Mouse (Mus musculus) heart, embryonic 16.5 days (tissue): ENCODE data around the gene Cmc1. TPM values are rescaled to one million over a fixed set of nuclear protein-coding genes. Genes with fewer than 3 reads are reported as not detected.
A peak's percentile ranks its signal among the peaks of the same experiment; 100 is the strongest.

Experiments used
- ATAC-seq: fragments of 200-750 bp; cut with Nextera tagmentation; replicated peaks from 2 replicates; pipeline ENCODE4 v1.8.0; 2017; ENCODE audit warnings: moderate number of reproducible peaks; ENCODE audit not compliant: insufficient read depth, low FRiP score; ENCODE audit errors: extremely low read depth
- H3K27ac ChIP-seq: fragments of 300-500 bp; sonication (generic); 2 replicates; pipeline ENCODE4 v1.5.1; 2014; ENCODE audit warnings: mild to moderate bottlenecking, low read length, control low read depth, moderate library complexity
- H3K27me3 ChIP-seq: fragments of 300-500 bp; sonication (generic); 2 replicates; pipeline ENCODE4 v1.6.1; 2014; ENCODE audit warnings: low read length, mixed read lengths; ENCODE audit not compliant: control insufficient read depth, insufficient read depth
- H3K36me3 ChIP-seq: fragments of 300-500 bp; sonication (generic); 2 replicates; pipeline ENCODE4 v1.6.1; 2014; ENCODE audit not compliant: control insufficient read depth, insufficient read depth
- H3K4me1 ChIP-seq: fragments of 300-500 bp; sonication (generic); 2 replicates; pipeline ENCODE4 v1.6.1; 2014; ENCODE audit warnings: low read length, mixed read lengths; ENCODE audit not compliant: control insufficient read depth, insufficient read depth
- H3K4me2 ChIP-seq: fragments of 300-500 bp; sonication (generic); 2 replicates; pipeline ENCODE4 v1.6.1; 2014; ENCODE audit warnings: low read depth, mild to moderate bottlenecking, control low read depth, low read length
- H3K4me3 ChIP-seq: fragments of 300-500 bp; sonication (generic); 2 replicates; pipeline ENCODE4 v1.5.1; 2014; ENCODE audit warnings: mild to moderate bottlenecking, control low read depth, low read length
- H3K9ac ChIP-seq: fragments of 300-500 bp; sonication (generic); 2 replicates; pipeline ENCODE4 v1.6.1; 2014; ENCODE audit warnings: low read length, control low read depth
- H3K9me3 ChIP-seq: fragments of 300-500 bp; sonication (generic); replicated peaks from 2 replicates; pipeline ENCODE4 v1.6.1; 2016; ENCODE audit warnings: low read length; ENCODE audit not compliant: control insufficient read depth
- WGBS: fragments of 180-500 bp; shearing (Covaris S2); extraction: QIAGEN DNeasy Blood & Tissue Kit; methylation state at CpG from one replicate; pipeline ENCODE4 v1.1.7; 2014; 5-methylcytosine and 5-hydroxymethylcytosine counted together
- polyA plus RNA-seq: library from polyadenylated mRNA; unstranded; fragments of >200 nt; fragmentation: Nextera tagmentation; extraction: Ambion mirVana; gene quantifications from 2 replicates; pipeline ENCODE4 v1.2.1, GENCODE M21; 2015

Gene Cmc1
- polyA plus RNA-seq, 1 experiment from 2014 or later, result 39.0 TPM

DNA sequence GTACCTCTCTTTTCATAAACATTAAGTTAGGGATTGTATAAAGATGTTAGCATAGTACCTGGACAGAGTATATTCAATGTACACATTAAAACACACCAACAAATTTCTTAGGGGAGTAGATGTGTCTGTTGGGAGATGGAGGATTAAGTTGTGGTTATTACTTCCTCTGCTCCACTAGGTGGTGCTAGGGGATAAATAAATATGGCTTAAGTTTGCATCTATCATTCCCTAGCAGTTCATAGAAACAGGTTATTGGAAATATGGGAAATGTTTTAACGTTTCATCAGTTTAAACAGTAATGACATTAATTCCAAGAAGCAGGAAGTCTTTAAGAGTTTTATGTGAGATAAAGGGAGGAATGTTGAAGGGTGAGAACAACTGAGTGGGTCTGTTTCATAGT, 96.7 kb downstream of the Cmc1 start:
- H3K4me2 ChIP-seq, result no peak overlapping the region
- no peaks in the 10 kb centered on the region for H3K27me3 ChIP-seq
- 42% methylated on average over 1 of the region's 1 CpGs for WGBS
- H3K4me3 ChIP-seq, result no peak overlapping the region
- no peaks in the 10 kb centered on the region for H3K4me1 ChIP-seq
- H3K36me3 ChIP-seq, result peaks cover 33% of the 10 kb centered on the region
- no peak overlapping the region for H3K9ac ChIP-seq
- no peak for ATAC-seq
- H3K27ac ChIP-seq, result no peak overlapping the region
- H3K9me3 ChIP-seq, result peaks cover 2% of the 10 kb centered on the region; the same call in 1 of the 2 replicates

DNA sequence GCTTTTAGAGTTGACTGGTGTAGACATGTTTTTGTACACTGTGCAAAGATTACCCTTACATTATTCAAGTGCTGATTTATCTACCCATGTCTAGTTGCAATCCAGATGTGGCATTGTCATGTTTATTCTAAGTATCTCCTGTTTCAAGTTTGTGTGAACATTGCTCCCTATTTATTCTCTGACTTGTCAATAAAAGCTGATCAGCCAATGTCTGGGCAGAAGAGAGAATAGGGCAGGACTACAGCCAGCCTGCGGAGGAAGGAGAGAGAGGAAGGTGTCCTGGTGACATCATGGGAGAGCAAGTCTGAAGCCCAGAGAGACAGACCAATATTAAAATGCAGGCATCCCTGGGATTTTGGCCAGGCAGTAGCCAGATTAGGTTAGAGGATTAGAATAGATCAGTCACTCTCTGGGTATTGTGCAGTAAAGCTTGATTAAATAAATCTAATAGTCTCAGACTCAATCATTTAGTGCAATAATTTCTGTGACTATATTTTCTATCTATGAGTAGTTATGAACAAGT, 104.9 kb downstream of the Cmc1 start:
- no peak for ATAC-seq
- no peaks in the 10 kb centered on the region for H3K27me3 ChIP-seq
- no peak overlapping the region for H3K4me3 ChIP-seq
- no peak overlapping the region for H3K9ac ChIP-seq
- H3K36me3 ChIP-seq, result peaks cover 9% of the 10 kb centered on the region; the same call in 1 of the 2 replicates
- WGBS, result 48% methylated on average over 1 of the region's 1 CpGs
- peaks cover 21% of the 10 kb centered on the region for H3K4me1 ChIP-seq
- no peaks in the 10 kb centered on the region for H3K9me3 ChIP-seq
- no peak overlapping the region for H3K4me2 ChIP-seq
- H3K27ac ChIP-seq, result no peak overlapping the region

GRCm38 (mm10) chr9:118043581-118043980, 106.4 kb downstream of the Cmc1 start:
- H3K4me2 ChIP-seq, result no peak overlapping the region
- H3K4me1 ChIP-seq, result peaks cover 21% of the 10 kb centered on the region
- H3K9ac ChIP-seq, result no peak overlapping the region
- WGBS, result 93% methylated on average over 3 of the region's 3 CpGs
- H3K4me3 ChIP-seq, result no peak overlapping the region
- ATAC-seq, result no peak
- no peaks in the 10 kb centered on the region for H3K27me3 ChIP-seq
- no peaks in the 10 kb centered on the region for H3K9me3 ChIP-seq
- peaks cover 4% of the 10 kb centered on the region; the same call in 1 of the 2 replicates for H3K36me3 ChIP-seq
- H3K27ac ChIP-seq, result no peak overlapping the region

- Histone ChIP-seq H3K9me3 (no peaks in the 10 kb centered on the region), H3K36me3 (no peaks in the 10 kb centered on the region; the same call in 1 of the 2 replicates), H3K4me2 (no peak overlapping the region), H3K9ac (no peak overlapping the region), H3K4me1 (peaks cover 21% of the 10 kb centered on the region), H3K27me3 (no peaks in the 10 kb centered on the region), H3K4me3 (no peak overlapping the region), H3K27ac (no peak overlapping the region)
- no peak for ATAC-seq
- 74% methylated on average over 4 of the region's 4 CpGs for WGBS
Observed at GRCm38 (mm10) chr9:118042738-118043137, 107.2 kb downstream of the Cmc1 start.

GRCm38 (mm10) chr9:118041646-118042045, 108.3 kb downstream of the Cmc1 start:
- 28% methylated on average over 5 of the region's 5 CpGs for WGBS
- Histone ChIP-seq H3K27ac (no peak overlapping the region), H3K9ac (peak overlapping the region; percentile 96), H3K36me3 (no peaks in the 10 kb centered on the region; the same call in 1 of the 2 replicates), H3K4me3 (peak overlapping the region; percentile 96), H3K4me1 (peaks cover 21% of the 10 kb centered on the region), H3K4me2 (peak overlapping the region; percentile 89), H3K27me3 (no peaks in the 10 kb centered on the region), H3K9me3 (no peaks in the 10 kb centered on the region)
- no peak for ATAC-seq

- Histone ChIP-seq H3K36me3 (no peaks in the 10 kb centered on the region; the same call in 1 of the 2 replicates), H3K9ac (peak overlapping the region; percentile 96), H3K9me3 (no peaks in the 10 kb centered on the region), H3K4me3 (peak overlapping the region; percentile 96), H3K4me1 (peaks cover 21% of the 10 kb centered on the region), H3K27me3 (no peaks in the 10 kb centered on the region), H3K27ac (peak overlapping the region; percentile 99), H3K4me2 (peak overlapping the region; percentile 89)
- ATAC-seq, result no peak
- under 1% methylated on average over 21 of the region's 21 CpGs for WGBS
Observed at GRCm38 (mm10) chr9:118041022-118041400, 109.0 kb downstream of the Cmc1 start.

DNA sequence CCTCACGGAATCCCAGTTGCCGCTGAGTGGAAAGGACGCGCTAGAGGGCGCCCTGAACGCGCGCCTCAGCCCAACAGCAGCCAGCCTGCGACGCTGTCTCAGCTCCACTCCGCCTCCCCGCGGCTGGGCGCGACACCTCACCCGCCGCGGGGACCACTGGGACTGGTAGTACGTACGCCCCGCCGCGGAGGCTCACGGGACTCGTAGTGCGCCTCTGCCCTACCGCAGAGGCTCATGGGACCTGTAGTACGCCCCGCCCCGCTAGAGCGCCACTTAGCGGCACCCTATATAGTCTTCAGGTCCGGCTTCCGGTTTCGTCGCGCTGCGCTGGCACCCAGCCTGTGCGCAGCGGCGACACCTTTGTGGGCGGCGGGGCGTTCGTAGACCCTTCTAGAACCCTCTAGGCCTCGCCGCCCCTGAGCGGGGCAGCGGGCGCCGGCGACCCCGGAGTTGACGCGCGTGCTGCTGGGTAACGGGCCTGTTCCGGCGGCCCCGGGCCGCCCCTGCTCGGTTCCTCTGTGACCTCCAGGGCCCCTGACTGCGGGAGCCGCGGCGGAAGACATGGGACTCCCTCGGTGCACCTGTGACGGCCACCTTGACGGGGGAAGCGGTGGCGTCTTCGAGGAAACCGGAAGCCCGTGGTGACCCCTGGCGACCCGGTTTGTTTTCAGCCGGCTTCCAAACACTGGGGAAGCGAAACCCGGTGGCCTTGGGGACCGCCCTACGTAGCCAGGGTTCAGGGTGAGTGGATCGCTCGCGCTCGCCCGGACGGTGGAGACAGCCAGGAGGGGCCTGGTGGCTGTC, 109.6 kb downstream of the Cmc1 start, which contains the start of gene Azi2:
Gene Azi2 (plus strand): TSS at position 282 of the 804 bp plus-strand sequence.
- Histone ChIP-seq H3K36me3 (no peaks in the 10 kb centered on the region; the same call in 1 of the 2 replicates), H3K27ac (peak within 1 kb of the TSS; percentile 99), H3K9me3 (no peaks in the 10 kb centered on the region), H3K9ac (peak within 1 kb of the TSS; percentile 96), H3K4me3 (peak within 1 kb of the TSS; percentile 96), H3K27me3 (no peaks in the 10 kb centered on the region), H3K4me1 (peaks cover 21% of the 10 kb centered on the region), H3K4me2 (peak within 1 kb of the TSS; percentile 89)
- peak; percentile 99 for ATAC-seq
- under 1% methylated on average over 85 of the region's 87 CpGs for WGBS

DNA sequence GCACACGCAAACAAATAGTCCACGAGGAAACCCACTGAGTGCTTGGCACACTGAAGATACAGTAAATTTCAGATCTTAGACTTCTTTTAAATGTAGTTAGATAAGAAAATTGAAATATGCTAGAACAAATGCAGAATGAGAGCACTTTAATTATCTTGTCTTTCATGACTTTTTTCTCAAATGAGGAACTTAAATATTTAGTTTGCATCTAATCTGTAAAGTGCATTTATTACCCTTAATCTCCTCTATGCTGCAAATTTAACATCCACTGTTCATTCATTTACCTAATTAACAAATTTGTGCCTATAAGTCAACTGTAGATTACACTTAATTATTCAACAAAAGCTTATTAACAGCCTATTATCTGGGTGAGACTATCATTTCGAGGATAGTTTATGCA, 115.0 kb downstream of the Cmc1 start:
- ATAC-seq, result no peak
- H3K9me3 ChIP-seq, result no peaks in the 10 kb centered on the region
- no peak overlapping the region for H3K27ac ChIP-seq
- H3K4me2 ChIP-seq, result no peak overlapping the region
- H3K36me3 ChIP-seq, result no peaks in the 10 kb centered on the region
- no peak overlapping the region for H3K9ac ChIP-seq
- 76% methylated on average over 3 of the region's 3 CpGs for WGBS
- H3K4me3 ChIP-seq, result no peak overlapping the region
- H3K4me1 ChIP-seq, result no peaks in the 10 kb centered on the region
- H3K27me3 ChIP-seq, result no peaks in the 10 kb centered on the region

GRCm38 (mm10) chr9:118031694-118032093, 118.3 kb downstream of the Cmc1 start:
- H3K9me3 ChIP-seq, result no peaks in the 10 kb centered on the region
- no peaks in the 10 kb centered on the region for H3K27me3 ChIP-seq
- H3K4me2 ChIP-seq, result no peak overlapping the region
- no peaks in the 10 kb centered on the region for H3K4me1 ChIP-seq
- ATAC-seq, result no peak
- no peak overlapping the region for H3K9ac ChIP-seq
- H3K36me3 ChIP-seq, result no peaks in the 10 kb centered on the region
- H3K27ac ChIP-seq, result no peak overlapping the region
- WGBS, result 33% methylated on average over 2 of the region's 2 CpGs
- no peak overlapping the region for H3K4me3 ChIP-seq
